Mouse (Mus musculus) cortical plate, adult 2 months (tissue): ENCODE data around the gene Bbs9. TPM values are rescaled to one million over a fixed set of nuclear protein-coding genes. Genes with fewer than 3 reads are reported as not detected.
A peak's percentile ranks its signal among the peaks of the same experiment; 100 is the strongest.

ENCODE experiments used
- H3K27ac ChIP-seq: fragments of 200-500 bp; 2 replicates; pipeline ENCODE4 v1.5.1; 2012; ENCODE audit warnings: low read length, control low read depth, inconsistent platforms; ENCODE audit not compliant: insufficient read depth
- H3K4me1 ChIP-seq: fragments of 200-500 bp; 2 replicates; pipeline ENCODE4 v1.6.1; 2011; ENCODE audit warnings: low read length; ENCODE audit not compliant: control insufficient read depth, insufficient read depth
- H3K4me3 ChIP-seq: fragments of 200-500 bp; 2 replicates; pipeline ENCODE4 v1.5.1; 2011; ENCODE audit warnings: mild to moderate bottlenecking, low read length, control low read depth; ENCODE audit not compliant: insufficient read depth
- CTCF ChIP-seq: fragments of 200-500 bp; IDR thresholded peaks from 2 replicates; pipeline ENCODE4 v1.5.1; 2011; ENCODE audit warnings: mild to moderate bottlenecking, control low read depth, low read length; ENCODE audit not compliant: insufficient read depth; ENCODE audit errors: extremely low read depth
- POLR2A ChIP-seq: fragments of 200-500 bp; IDR thresholded peaks from 2 replicates; pipeline ENCODE4 v1.6.1; 2011; ENCODE audit warnings: mild to moderate bottlenecking, low read length, control low read depth; ENCODE audit not compliant: insufficient read depth; ENCODE audit errors: extremely low read depth
- polyA plus RNA-seq: library from polyadenylated mRNA; depleted of rRNA; stranded (reverse); fragments of >200 nt; gene quantifications from 2 replicates; pipeline ENCODE4 v1.2.3, GENCODE M21; 2012

Bbs9 gene
- polyA plus RNA-seq, 1 experiment = 17.9 TPM

DNA sequence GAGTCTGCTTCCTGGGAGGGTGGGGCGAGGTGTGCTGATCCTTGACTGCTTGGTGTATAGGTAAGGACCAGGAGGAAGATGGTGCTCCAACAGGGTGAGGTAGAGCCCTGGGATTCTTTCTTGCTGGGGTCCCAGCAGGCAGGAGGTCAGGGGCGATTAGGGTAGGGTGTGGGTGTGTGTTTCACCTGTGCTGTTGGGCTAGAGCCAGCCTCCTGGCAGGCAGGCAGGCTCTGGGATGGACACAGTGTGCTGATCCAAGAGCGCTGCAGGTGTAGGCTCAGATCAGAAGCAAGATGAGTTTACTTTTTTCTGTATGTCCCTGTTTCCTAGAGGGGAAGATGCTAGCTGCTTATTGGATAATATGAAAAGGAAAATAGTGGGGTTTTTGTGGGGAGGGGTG is 108.7 kb downstream of the Bbs9 start:
- no peak overlapping the region for H3K27ac ChIP-seq
- H3K4me3 ChIP-seq = no peak overlapping the region
- no peaks in the 10 kb centered on the region for H3K4me1 ChIP-seq
- TF ChIP-seq CTCF = no peak
- TF ChIP-seq POLR2A = no peak

DNA sequence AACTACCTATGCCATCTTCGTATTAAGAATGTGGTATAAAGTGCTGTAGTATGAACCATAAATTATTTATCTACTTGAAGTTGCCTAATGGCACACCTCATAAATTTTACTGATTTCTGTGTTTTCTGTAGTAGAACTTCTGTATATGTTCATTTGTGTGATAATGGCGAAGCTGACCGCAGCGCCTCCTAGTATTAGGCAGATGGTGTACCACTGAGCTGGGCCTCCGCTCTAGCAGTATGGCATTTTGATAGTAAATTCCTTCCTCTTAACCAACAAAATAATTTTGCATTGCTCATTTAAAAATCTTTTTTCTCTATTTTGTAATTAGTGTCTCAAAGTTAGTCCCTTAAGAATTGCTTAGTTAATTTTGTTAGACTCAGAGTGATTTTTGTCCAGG is 117.5 kb downstream of the Bbs9 start:
- H3K4me3 ChIP-seq = no peak overlapping the region
- H3K27ac ChIP-seq = no peak overlapping the region
- no peaks in the 10 kb centered on the region for H3K4me1 ChIP-seq
- TF ChIP-seq CTCF (no peak), POLR2A (no peak)

DNA sequence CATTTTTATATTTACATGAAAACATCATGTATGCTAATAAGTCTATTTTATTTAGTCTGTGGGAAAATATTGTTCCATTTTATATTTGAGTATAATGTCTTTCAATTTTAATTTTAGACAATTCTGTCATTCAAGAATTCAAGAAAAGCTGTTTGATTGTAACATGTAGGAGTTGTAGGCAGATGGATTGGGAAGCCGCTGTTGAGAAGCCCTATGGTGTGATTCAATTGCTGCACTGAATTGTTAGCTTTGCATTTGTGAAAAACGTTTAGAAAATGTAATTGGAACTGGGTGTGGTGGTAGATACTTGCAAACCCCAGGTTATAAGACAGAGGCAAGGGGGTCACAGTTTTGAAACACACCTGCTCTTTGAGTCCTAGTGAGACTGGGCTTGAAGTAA is 121.1 kb downstream of the Bbs9 start:
- Histone ChIP-seq H3K4me3 (no peak overlapping the region), H3K4me1 (no peaks in the 10 kb centered on the region), H3K27ac (no peak overlapping the region)
- TF ChIP-seq POLR2A = no peak
- TF ChIP-seq CTCF = no peak

DNA sequence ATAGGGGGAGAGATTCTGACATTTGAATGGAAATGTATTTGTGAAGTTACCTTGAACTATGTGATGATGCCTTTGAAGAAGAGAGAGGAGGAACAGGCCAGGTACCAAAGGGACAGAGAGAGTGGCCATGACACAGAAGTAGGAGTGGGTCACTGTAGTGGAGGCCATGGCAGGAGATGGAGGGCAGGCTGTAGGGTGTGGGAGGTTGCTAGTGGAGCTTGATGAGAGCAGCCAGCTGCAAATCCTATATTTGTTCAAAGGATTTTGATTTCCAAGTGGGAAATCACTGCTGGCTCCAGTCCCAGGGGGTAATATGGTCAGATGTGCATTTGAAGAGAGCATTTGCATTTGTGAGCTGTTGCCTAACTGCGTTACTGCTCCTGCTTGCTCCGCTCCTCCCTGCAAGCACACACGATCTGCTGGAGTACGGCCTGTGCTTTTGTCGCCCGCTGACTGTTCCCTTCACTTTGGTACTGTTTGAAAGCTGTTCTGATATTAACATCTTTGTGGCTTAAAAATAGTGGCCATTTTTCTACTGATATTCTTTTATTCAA is 137.8 kb downstream of the Bbs9 start:
- Histone ChIP-seq H3K4me3 (no peak overlapping the region), H3K27ac (no peak overlapping the region), H3K4me1 (no peaks in the 10 kb centered on the region)
- TF ChIP-seq POLR2A = no peak
- TF ChIP-seq CTCF = no peak

DNA sequence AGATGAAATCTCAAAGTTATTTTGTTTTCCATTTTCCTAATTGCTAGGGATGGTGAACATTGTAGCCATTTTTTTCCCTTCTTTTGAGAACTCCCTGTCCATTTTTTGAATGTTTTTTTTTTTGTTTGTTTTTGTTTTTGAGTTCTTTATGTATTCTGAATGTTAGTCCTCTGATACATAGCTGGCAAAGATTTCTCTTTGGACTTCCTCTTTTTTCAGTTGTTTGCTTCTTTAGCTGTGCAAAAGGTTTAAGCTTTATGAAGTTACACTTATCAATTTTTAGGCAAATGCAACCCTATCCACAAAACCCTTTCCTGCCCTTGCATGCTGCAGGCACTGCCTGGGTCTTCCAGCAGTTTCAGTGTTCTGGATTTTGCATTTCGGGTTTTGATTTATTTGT is 143.7 kb downstream of the Bbs9 start:
- Histone ChIP-seq H3K27ac (no peak overlapping the region), H3K4me1 (no peaks in the 10 kb centered on the region), H3K4me3 (no peak overlapping the region)
- TF ChIP-seq POLR2A = no peak
- no peak for TF ChIP-seq CTCF

DNA sequence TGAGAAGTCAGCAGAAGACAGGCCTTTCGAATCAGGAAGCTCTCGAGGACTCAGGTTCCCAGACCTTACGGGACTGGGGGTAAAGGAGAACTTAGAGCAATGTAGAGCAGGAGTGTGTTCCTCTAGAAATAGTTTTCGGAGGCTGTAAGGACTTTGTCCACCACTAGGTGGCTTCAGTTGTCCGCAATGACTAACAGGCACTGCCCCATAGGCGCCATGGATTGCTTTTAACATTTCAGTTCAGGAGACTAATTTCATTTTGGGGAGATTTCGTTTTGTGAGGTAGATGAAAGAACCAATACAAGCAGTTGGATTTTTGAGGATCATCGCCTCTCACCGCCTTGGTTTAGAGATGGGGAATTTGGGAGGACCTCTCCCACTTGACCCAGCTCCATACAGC is 149.5 kb downstream of the Bbs9 start:
- H3K4me1 ChIP-seq = no peaks in the 10 kb centered on the region
- H3K27ac ChIP-seq = no peak overlapping the region
- peak; percentile 58 for TF ChIP-seq CTCF
- no peak for TF ChIP-seq POLR2A
- no peak overlapping the region for H3K4me3 ChIP-seq

DNA sequence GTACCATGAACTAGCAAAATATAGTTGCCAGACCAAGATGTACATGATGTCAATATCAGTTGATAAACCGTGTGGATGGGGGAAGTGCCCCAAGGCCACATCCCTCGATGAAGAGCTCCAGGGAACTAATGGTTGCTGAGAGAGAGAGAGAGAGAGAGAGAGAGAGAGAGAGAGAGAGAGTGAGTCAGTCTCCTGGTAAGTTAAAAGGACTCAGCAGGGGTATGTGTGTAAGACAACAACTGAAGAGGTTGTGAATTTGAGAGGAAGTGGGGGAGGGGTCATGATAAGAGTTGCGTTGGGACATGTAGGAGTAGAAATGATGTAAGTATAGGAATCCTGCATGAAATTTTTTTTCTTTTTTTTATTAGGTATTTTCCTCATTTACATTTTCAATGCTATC is 150.5 kb downstream of the Bbs9 start:
- H3K4me3 ChIP-seq = no peak overlapping the region
- no peak for TF ChIP-seq CTCF
- TF ChIP-seq POLR2A = no peak
- no peak overlapping the region for H3K27ac ChIP-seq
- H3K4me1 ChIP-seq = no peaks in the 10 kb centered on the region

DNA sequence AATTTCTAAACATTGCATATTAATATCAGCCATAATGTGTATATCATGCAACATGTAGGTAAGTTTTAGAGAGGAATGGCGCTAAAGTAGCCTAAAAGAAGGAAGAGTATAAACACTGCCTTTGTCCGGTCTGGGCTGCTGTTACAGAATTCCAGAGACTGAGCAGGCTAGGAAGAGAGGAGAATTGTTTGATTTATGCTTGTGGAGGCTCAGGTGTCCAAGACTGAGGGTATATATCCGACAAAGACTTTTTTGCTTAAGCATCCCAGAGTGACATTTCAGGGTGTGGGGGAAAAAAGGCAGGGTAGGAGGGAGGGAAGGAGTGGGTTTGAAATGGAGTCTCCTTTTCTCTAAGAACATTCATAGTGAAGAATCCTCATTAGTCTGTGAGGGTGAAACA is 152.4 kb downstream of the Bbs9 start:
- H3K27ac ChIP-seq = no peak overlapping the region
- H3K4me1 ChIP-seq = no peaks in the 10 kb centered on the region
- TF ChIP-seq CTCF (no peak), POLR2A (no peak)
- no peak overlapping the region for H3K4me3 ChIP-seq

DNA sequence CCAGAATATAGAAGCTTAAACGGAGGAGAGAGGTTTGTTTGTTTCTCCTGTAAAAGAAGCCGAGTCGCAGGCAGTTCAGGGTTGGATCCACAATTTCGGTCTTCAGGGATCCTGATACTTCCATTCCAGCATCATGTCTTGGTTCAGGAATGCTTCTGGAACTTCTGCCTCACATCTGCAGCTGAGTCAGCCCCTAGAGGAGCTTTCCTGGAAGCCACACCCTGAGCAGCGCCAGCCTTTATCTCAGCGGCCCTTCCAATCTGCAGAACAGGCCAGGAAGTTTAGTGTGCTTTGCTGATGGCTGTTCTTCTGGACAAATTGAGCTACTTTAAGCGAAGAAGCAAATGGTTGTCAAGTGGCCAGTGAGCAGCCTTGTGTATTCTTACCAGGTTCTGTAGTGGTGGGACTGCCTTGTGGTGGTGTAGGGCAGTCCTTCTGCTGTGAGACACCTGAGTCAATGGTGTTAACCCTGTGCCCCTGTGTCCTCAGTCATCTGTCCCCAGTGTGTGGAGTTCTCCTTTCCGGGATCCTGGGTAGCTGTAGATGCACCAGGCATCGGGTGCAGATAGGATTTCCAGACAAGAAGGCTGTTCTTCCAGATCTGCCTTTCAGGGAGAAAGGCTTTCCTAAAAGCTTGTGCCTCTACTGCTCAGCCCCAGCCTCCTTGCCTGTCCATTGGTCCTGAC is 157.4 kb downstream of the Bbs9 start:
- Histone ChIP-seq H3K4me3 (no peak overlapping the region), H3K27ac (no peak overlapping the region), H3K4me1 (no peaks in the 10 kb centered on the region)
- no peak for TF ChIP-seq POLR2A
- no peak for TF ChIP-seq CTCF

DNA sequence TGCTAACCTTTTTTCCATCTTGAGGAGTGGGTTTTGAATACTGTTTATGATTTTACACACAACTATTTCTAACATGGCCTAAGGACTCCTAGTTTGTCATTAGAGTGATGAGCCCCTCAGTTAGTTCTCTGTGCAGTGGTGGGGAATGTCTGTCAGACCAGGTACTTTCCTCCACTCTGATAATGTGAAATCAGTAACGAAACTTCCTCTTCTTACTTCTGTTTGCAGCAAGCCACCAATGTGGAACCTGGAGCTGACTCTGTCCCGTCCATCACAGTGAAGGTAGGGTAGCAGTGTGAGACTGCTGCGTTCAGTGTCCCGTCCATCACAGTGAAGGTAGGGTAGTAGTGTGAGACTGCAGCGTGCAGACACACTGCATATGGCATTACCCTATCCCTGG is 163.0 kb downstream of the Bbs9 start:
- H3K4me3 ChIP-seq = no peak overlapping the region
- no peak overlapping the region for H3K27ac ChIP-seq
- TF ChIP-seq CTCF (no peak), POLR2A (no peak)
- 0 out of 2 replicates have a peak, but pooled peaks cover 2% of the 10 kb centered on the region for H3K4me1 ChIP-seq
